Mouse (Mus musculus) layer of hippocampus, postnatal 14 days (tissue): ENCODE data around the gene Pja2. TPM values are rescaled to one million over a fixed set of nuclear protein-coding genes. Genes with fewer than 3 reads are reported as not detected.
"Not testable (repeated sequence)": the region's sequence is repeated elsewhere in the genome, so short reads cannot be mapped to it uniquely, and the experiment has no call there.

Experiments used
- DNase-seq, 2 experiments: peaks; one replicate each; pipeline ENCODE4 v3.0.0; 2021 to 2022; ENCODE audit warnings: low spot score in 2 of 2, mixed read lengths in 1 of 2
- microRNA-seq, 2 experiments: library from miRNA; unstranded; fragments of <30 nt; microRNA quantifications; one replicate each; pipeline ENCODE4 v1.2.0; 2021
- total RNA-seq, 2 experiments: library from RNA; stranded (reverse); gene quantifications; 2 replicates each; pipeline ENCODE4 v1.2.3; 2021

Pja2 gene
- total RNA-seq, 2 experiments from 2014 or later, result 381 to 404 TPM

- DNase-seq, result no peak
Observed at GRCm38 (mm10) chr17:64286836-64287235, 44.9 kb downstream of the Pja2 start.

- DNase-seq, result peak in 1 of 2 experiments; percentile 14
Observed at GRCm38 (mm10) chr17:64281368-64281767, 50.3 kb downstream of the Pja2 start.

GRCm38 (mm10) chr17:64277649-64278212 is 54.0 kb downstream of the Pja2 start:
- DNase-seq, result no peak

- DNase-seq, result no peak
Observed at GRCm38 (mm10) chr17:64276666-64277065, 55.0 kb downstream of the Pja2 start.

DNA sequence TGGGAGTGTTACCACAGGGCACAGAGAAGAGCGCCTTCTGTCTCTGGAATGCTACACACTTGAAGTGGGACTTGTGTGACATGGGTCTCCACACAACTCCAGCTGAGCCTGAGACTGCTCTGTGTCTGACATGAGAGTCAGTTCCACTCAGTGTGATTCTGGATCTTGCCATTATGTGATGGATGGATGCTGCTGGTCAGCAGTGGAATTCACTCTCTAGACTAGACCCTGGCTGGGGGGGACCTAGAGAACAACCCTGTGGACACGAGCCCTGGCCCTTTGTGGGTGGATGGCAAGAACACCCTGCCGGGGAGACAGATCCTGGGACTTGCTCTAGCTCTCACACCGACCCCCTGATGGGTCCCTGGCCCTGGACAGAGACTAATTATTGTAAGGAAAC is 56.5 kb downstream of the Pja2 start:
- no peak for DNase-seq

DNA sequence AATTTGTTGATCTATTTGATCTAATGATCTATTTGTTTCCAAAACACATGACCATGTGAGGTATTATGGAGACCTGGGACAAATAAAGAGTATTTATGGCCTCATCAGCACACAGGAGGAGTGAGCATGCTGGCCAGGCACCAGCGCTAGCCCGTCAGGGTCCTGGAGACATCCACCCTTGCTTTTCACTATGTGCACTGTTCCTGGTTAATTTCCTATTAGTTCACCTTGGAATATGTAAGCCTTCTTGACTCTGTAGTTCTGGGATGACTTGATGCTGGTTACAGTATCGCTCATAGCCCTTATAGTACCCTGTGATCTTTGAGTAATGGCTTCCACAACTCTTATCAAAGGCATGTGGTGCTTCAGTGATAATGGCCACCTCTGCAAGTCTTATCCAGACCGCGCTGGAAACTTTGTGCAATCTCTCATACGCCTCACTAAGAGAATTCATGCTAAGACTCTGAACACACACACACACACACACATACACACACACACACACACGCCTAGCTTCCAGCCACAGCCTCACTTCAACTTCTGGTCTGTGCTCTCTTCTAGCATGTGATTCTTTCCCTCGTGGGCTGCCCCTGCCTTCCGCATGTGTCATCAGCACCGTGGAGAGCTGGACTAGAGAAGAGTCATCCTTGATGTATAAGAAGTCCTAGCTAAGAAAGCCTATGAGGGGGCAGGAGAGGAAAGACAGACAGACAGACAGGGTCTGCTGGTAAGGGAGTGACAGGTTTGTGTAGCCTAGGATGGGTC is 57.2 kb downstream of the Pja2 start:
- no peak for DNase-seq

DNA sequence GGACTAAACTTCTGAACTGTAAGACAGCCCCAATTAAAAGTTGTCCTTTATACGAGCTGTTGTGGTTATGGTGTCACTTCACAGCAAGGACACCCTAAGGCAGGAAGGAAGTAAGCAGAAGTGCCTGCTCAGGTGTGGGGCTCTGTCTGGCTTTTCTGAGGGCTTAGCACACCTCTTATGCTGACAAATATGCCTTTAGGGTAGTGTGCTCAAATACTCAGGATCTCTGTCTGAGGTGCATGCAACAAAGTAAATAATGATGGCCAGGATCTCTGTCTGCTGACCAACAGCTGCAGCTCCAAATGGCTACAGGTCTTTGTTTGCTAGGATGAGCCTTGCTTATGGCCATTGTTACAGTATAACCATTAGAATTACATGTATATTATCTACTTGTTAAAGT is 71.1 kb downstream of the Pja2 start:
- DNase-seq, result no peak

DNA sequence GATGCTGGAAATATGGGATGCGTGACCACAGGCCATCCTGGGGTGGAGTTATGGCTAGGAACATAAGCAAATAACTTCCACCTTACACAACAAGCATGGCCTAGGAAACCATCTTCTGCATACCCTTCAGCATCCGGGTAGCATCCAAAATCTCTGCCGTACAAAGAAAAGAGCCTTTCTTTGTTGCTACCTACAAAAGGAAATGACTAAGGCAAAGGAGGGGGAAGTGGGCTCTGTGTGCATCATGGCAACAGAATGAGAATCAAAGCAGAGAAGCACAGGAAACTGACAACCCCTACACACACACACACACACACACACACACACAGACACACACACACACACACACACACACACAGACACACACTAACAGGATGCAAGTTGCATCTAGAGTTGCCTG is 83.5 kb downstream of the Pja2 start:
- DNase-seq, result no peak

DNA sequence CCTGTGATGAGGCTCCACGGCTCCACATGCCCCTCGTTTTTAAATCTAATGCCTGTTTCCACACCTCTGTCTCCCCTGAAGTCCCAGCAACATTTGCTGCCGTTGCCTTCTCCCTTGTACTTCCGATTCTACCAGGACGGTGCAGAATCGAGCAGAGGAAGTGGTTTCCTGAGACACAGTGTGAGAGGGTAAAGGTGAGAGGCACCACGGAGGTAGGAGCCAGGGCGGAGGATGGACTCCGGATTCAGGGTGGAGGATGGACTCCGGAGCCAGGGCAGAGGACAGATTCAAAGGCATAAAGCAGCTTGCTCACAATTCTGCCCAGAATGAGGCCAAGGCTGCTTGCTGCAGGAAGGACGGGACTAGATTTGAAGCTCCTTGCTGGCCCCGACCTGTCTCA is 88.8 kb downstream of the Pja2 start:
- DNase-seq, result no peak

DNA sequence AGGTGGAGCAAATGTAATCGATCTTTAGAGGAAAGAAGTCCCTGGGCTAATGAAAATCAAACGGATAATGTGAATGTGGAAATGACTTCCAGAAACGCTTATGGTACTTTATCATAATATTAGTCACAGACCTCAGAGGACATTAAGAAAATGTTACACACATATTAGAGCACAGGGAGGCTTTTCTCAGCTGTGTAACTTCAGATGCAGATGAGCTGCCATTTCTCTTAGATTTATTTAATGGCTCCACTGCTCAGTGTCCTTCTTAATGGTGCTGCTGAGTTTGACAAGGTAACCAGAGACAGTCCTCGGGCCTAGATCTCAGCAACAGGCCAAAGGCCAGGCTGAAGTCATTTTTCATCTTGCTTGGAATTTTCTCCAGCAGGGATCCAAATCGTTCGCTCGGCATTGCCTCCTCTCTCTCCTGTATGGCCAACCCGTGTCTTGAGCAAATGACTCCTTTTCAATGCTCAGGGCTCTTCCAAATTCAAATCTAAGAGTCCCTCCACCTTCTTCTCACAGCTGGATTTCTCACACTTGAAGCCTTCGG is 89.3 kb downstream of the Pja2 start:
- no peak for DNase-seq

GRCm38 (mm10) chr17:64241544-64242292 is 90.0 kb downstream of the Pja2 start:
- peak; percentile 9 to 25 for DNase-seq

GRCm38 (mm10) chr17:64232134-64232533 is 99.6 kb downstream of the Pja2 start:
- no peak for DNase-seq

DNA sequence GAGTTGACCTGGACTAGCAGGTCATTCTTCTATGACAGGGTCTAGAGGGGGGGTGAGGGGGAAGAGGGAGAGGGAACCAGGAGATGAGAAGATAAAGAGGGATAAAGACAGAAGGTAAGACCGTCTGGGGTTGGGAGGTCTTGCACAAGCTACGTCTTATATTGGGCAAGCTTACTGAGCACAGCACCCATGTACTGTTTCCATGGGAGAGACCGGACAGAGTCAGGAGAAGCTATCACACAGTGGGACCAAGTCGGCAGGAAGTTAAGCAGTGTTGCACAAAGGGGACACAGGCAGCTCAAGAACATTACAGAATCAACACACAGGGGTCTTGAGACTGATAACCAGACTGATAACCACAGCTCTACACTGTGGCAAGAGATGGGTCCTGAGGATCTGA is 100.1 kb downstream of the Pja2 start:
- DNase-seq, result not testable (repeated sequence)

DNA sequence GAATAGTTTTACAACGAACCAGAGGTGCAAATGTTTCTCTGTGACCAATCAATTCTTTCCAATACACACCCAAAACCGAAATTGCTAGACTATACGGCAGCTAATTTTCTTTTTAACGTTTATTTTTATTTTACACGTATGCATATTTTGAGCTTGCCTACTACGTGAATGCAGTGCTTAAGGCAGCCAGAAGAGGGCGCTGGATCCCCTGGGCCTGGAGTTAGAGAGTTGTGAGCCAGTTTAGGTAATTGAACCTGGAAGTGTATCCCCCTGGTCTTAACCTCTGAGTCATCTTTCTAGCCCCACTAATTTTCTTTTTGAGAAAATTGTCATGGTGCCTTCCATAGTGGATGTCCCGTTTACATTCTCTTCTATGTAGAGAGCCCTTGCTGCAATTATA is 100.5 kb downstream of the Pja2 start:
- no peak for DNase-seq

Small RNAs within 50 kb of the gene (microRNA-seq; reads per million reads assigned to microRNA genes)
- gene Gm24194, result 0 reads per million in 2 experiments
